Mouse (Mus musculus) intestine, postnatal 0 days (tissue): ENCODE results near the gene Tmem237. TPM values are rescaled to one million over a fixed set of nuclear protein-coding genes. Genes with fewer than 3 reads are reported as not detected.
A peak's percentile ranks its signal among the peaks of the same experiment; 100 is the strongest.

Experiments used
- ATAC-seq: fragments of 200-750 bp; cut with Nextera tagmentation; 2 replicates; pipeline ENCODE4 v1.8.0; 2017; ENCODE audit warnings: mild to moderate bottlenecking, moderate TSS enrichment, moderate library complexity
- H3K27ac ChIP-seq: fragments of 300-500 bp; sonication (generic); 2 replicates; pipeline ENCODE4 v1.5.1; 2014; ENCODE audit warnings: mild to moderate bottlenecking, low read depth, low read length, moderate library complexity
- H3K27me3 ChIP-seq: fragments of 300-500 bp; sonication (generic); replicated peaks from 2 replicates; pipeline ENCODE4 v1.6.1; 2014; ENCODE audit warnings: low read length, mixed read lengths; ENCODE audit not compliant: control insufficient read depth, insufficient read depth
- H3K36me3 ChIP-seq: fragments of 300-500 bp; sonication (generic); 2 replicates; pipeline ENCODE4 v1.6.1; 2014; ENCODE audit warnings: mild to moderate bottlenecking, moderate library complexity; ENCODE audit not compliant: control insufficient read depth, insufficient read depth
- H3K4me1 ChIP-seq: fragments of 300-500 bp; sonication (generic); replicated peaks from 2 replicates; pipeline ENCODE4 v1.6.1; 2014; ENCODE audit warnings: antibody characterized with exemption, low read length, mixed read lengths; ENCODE audit not compliant: control insufficient read depth, insufficient read depth
- H3K4me2 ChIP-seq: fragments of 300-500 bp; sonication (generic); replicated peaks from 2 replicates; pipeline ENCODE4 v1.6.1; 2014; ENCODE audit warnings: low read depth, mild to moderate bottlenecking, moderate library complexity
- H3K4me3 ChIP-seq: fragments of 300-500 bp; sonication (generic); 2 replicates; pipeline ENCODE4 v1.5.1; 2014; ENCODE audit warnings: low read depth, low read length
- H3K9ac ChIP-seq: fragments of 300-500 bp; sonication (generic); 2 replicates; pipeline ENCODE4 v1.6.1; 2014; ENCODE audit warnings: mild to moderate bottlenecking, low read depth, low read length
- H3K9me3 ChIP-seq: fragments of 300-500 bp; sonication (generic); 2 replicates; pipeline ENCODE4 v1.6.1; 2016; ENCODE audit warnings: mixed run types; ENCODE audit not compliant: control insufficient read depth
- CTCF ChIP-seq: sonication (generic); IDR thresholded peaks from 2 replicates; pipeline ENCODE4 v1.5.1; 2016; ENCODE audit warnings: low read depth, mild to moderate bottlenecking, control low read depth, antibody characterized with exemption, moderate library complexity
- WGBS: fragments of 180-500 bp; shearing (Covaris S2); extraction: QIAGEN DNeasy Blood & Tissue Kit; methylation state at CpG from one replicate; pipeline ENCODE4 v1.1.7; 2014; 5-methylcytosine and 5-hydroxymethylcytosine counted together
- polyA plus RNA-seq: library from polyadenylated mRNA; unstranded; fragments of >200 nt; fragmentation: Nextera tagmentation; extraction: Ambion mirVana; gene quantifications from 2 replicates; pipeline ENCODE4 v1.2.1, GENCODE M21; 2015

Tmem237 gene
- polyA plus RNA-seq, 1 experiment from 2014 or later, result 12.5 TPM

GRCm38 (mm10) chr1:59067976-59068375, 52.2 kb downstream of the Tmem237 start:
- no peak for ATAC-seq
- Histone ChIP-seq H3K27me3 (no peaks in the 10 kb centered on the region), H3K9ac (no peak overlapping the region), H3K9me3 (no peaks in the 10 kb centered on the region), H3K4me1 (no peaks in the 10 kb centered on the region), H3K27ac (no peak overlapping the region), H3K4me3 (no peak overlapping the region), H3K36me3 (no peaks in the 10 kb centered on the region), H3K4me2 (no peak overlapping the region)
- 5% methylated on average over 3 of the region's 3 CpGs for WGBS
- peak; percentile 78 for TF ChIP-seq CTCF

- H3K9me3 ChIP-seq, result no peaks in the 10 kb centered on the region
- 51% methylated on average over 3 of the region's 3 CpGs for WGBS
- no peak overlapping the region for H3K4me3 ChIP-seq
- no peaks in the 10 kb centered on the region for H3K36me3 ChIP-seq
- H3K9ac ChIP-seq, result no peak overlapping the region
- H3K27me3 ChIP-seq, result no peaks in the 10 kb centered on the region
- no peaks in the 10 kb centered on the region for H3K4me1 ChIP-seq
- H3K27ac ChIP-seq, result no peak overlapping the region
- H3K4me2 ChIP-seq, result no peak overlapping the region
- no peak for TF ChIP-seq CTCF
- no peak for ATAC-seq
Observed at GRCm38 (mm10) chr1:59063697-59064096, 56.5 kb downstream of the Tmem237 start.

GRCm38 (mm10) chr1:59056955-59057354, 63.3 kb downstream of the Tmem237 start:
- H3K36me3 ChIP-seq, result no peaks in the 10 kb centered on the region
- TF ChIP-seq CTCF, result no peak
- WGBS, result 30% methylated on average over 2 of the region's 2 CpGs
- no peak overlapping the region for H3K27ac ChIP-seq
- H3K27me3 ChIP-seq, result no peaks in the 10 kb centered on the region
- no peak overlapping the region for H3K4me3 ChIP-seq
- H3K9ac ChIP-seq, result no peak overlapping the region
- no peaks in the 10 kb centered on the region for H3K9me3 ChIP-seq
- H3K4me1 ChIP-seq, result no peaks in the 10 kb centered on the region
- ATAC-seq, result no peak
- no peak overlapping the region for H3K4me2 ChIP-seq

GRCm38 (mm10) chr1:59051306-59051705, 68.9 kb downstream of the Tmem237 start:
- no peak for TF ChIP-seq CTCF
- H3K36me3 ChIP-seq, result no peaks in the 10 kb centered on the region
- no peak overlapping the region for H3K27ac ChIP-seq
- H3K4me2 ChIP-seq, result no peak overlapping the region
- H3K9me3 ChIP-seq, result no peaks in the 10 kb centered on the region
- WGBS, result 60% methylated on average over 2 of the region's 2 CpGs
- no peaks in the 10 kb centered on the region for H3K27me3 ChIP-seq
- H3K4me1 ChIP-seq, result no peaks in the 10 kb centered on the region
- H3K4me3 ChIP-seq, result no peak overlapping the region
- ATAC-seq, result no peak
- H3K9ac ChIP-seq, result no peak overlapping the region

Other genes with a start within 250 kb of the Tmem237 start
- 5.4 and 5.8 TPM in 2 replicates for gene Trak2, start 147.0 kb downstream of the Tmem237 start, polyA plus RNA-seq
- gene Stradb, start 146.9 kb downstream of the Tmem237 start, polyA plus RNA-seq, result 13.1 and 13.9 TPM in 2 replicates
- gene C2cd6, start 25.5 kb downstream of the Tmem237 start, polyA plus RNA-seq, result not detected in 2 replicates
- gene Mpp4, start 43.0 kb upstream of the Tmem237 start, polyA plus RNA-seq, result 0.21 and 0.29 TPM in 2 replicates
- gene Als2, start 116.8 kb upstream of the Tmem237 start, polyA plus RNA-seq, result 2.6 and 3.2 TPM in 2 replicates
- not detected in 2 replicates for gene Cdk15, start 136.5 kb upstream of the Tmem237 start, polyA plus RNA-seq